Mouse (Mus musculus) layer of hippocampus, postnatal 25 days (tissue): ENCODE results near the gene Lman1l. TPM values are rescaled to one million over a fixed set of nuclear protein-coding genes. Genes with fewer than 3 reads are reported as not detected.

ENCODE experiments used
- DNase-seq, 2 experiments: peaks; one replicate each; pipeline ENCODE4 v3.0.0; 2022; ENCODE audit warnings: mixed read lengths in 2 of 2, low spot score in 1 of 2; ENCODE audit errors: extremely low spot score in 1 of 2
- total RNA-seq, 2 experiments: library from RNA; stranded (reverse); gene quantifications; 2 replicates each; pipeline ENCODE4 v1.2.3; 2021

The Lman1l gene
- total RNA-seq, 2 experiments from 2014 or later = not detected

DNA sequence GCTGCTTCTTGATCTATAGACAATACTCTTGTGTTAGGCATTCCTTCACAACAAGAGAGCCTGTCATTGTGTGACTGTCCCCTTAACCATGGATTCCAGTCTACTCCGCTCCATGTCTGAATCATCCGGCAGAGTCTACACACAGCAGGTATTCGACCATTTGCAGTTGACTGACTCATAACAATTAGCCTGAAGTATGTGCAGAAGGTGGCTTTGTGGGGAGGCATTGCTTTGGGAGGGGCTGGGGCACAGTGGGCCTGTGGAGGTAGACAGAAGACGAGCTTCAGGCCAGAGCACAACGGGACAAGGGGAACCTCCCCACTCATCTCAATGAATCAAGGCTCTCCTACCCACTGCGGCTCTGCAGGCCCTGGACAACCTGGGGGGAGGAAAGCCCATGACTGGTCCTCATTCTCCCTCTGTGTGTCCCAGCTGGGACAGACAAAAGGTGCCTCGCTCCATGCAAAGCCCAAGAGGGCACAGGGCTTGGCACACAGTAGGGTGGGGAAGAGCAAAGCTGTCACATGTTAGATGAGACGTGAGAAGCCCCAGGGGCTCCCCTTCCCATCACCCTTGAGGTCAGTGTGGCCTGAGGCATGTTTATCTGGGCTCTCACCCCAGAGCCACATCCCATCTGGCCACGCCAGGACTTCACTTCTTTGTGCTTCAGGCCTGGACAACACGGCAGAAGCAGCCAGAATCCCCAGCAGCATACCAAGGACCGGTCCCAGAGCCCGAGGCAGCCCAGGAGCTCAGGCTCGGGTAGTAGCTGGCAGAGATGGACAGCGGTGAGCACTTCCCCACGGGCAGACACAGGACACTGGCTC is 5.3 kb upstream of the Lman1l start:
- no peak for DNase-seq

DNA sequence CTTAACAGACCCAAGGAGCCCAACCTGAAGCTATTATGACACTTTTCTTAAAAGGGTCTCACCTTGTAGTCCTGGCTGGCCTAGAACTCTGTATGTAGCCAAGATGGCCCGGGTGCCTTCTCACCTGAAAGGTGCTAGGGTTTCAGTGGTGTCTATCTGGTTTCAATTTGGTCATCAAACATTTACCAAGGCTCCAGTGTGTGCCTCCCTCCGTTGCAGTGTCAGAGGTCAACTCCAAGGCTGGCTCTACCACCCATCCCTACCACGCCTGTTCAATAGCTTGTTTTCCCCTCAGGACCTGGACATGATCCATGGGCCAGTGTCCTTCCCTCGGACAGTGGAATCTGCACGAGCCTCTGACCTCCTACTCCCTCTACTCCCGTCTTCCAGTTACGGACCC is 3.7 kb upstream of the Lman1l start:
- no peak for DNase-seq

DNA sequence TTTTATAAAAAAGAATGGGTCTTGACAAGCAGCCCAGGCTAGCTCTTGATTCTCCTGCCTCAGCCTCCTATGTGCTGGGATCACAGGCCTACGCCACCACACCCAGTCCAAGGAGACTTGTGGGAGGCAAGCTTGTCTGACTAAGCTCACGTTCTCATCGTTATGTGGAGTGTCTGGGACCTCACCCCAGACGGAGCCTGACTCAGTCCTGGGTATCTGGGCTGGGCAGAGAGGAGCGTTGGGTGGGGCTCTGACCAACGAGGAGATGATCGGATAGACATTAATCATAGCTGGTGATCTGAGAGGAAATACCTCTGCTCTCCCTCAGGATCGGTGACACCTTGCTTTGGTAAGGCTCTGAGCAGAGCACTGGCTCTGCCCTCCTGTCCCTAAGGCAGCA is 1.7 kb downstream of the Lman1l start:
- no peak for DNase-seq

DNA sequence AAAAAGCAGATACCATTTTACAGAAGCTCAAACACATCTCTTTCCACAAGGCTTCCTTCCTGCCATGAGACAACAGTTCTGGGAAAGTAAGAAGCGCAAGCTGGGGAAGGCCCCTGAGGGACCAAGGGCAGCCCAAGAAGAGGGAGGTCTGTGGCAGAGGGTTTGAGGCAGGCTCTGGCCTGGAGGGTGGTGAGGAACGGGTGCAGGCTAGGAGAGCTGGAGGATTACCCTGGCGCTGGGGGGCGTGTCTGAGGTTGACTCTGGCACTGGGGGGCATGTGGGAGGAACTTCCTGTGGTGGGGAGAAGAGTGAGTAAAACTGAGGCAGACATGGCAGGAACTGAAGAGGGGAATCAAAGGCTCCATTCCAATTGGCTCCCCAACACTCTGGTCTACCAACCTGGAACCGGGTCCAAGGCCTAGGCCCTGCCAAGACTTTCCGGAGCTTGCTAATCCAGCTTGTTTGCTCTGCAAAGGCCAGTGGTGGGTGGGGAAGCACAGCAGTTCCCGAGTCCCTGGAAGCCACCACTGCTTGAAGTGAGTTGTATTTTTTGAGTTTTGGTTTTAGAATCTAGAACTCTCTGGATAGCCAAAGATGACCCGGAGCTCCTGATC is 2.9 kb downstream of the Lman1l start:
- no peak for DNase-seq

DNA sequence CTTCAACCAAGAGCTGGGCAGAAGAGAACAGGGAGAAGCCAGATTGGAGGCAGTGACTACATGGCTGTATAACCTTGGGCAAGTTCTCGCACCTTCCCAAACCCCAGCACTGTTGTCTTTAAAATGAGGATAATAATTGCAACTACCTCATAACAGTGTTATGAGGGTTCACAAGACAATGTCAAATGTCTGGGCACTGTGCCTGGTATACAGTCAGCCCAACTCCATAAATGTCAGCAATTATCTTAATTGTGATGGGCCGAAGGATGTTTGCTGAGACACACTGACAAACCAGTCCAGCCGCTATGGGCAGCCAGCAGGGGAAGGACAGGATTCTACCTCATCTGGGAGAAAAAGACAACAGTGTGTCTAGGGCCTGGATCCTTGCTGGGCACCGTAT is 5.8 kb downstream of the Lman1l start:
- no peak for DNase-seq

DNA sequence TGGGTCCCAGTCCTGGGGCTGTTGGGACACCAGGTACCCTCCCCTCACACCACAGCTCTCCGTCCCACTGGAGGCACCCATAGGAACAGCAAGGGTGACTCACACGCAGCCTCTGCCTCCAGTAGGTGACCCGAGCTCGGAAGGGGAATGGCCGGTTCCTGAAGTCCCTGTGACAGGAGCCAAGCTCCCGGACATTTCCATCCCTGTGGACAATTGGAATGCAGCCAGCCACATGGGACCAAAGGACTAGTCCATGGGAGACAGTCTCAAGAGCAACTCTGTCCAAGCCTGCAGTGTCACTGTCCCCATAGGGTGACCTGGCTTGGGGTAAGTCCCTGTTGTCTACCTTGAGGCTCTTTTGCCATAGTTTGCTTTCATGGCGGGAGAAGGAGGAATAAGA is 6.6 kb downstream of the Lman1l start:
- DNase-seq = no peak

DNA sequence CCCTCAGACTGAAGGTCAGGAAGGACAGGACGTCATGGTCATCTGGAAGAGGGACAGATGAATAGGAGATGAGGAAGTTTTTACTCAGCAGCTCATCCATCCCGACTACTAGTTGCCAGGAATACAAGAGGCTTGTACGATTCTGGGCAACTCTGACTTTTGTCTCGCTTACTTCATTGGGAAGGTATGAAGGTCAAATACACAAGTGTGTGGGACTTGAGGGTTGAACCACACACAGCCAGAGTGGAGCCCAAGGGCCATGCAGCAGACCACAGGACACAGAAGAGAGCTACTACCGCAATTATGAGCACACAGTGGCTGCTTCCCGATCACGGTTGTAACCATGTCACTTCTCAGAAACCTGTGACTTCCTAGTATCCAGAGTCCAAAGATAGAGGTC is 8.0 kb downstream of the Lman1l start:
- no peak for DNase-seq

DNA sequence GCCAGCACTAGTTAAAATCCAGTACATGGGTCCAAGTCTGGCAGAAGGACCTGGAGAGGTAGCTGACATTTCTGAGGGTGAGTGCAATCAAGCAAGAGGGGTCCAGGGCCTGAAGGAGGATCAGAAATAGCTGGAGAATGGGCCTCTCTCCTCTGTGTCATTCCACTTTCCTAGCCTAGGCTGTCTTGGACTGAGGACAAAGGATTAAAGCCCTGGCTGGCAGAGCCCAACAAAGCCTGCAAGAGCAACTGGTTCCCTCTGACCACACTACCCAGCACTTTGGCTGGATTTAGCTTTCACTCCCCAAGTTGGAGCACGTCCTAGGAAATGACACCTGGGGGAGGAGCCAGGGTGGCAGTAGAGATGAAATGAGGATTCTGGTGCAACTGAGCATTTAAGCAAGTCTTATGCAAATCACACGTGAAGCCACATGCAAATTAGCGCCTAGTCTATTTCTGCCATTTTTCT is 10.2 kb downstream of the Lman1l start:
- DNase-seq = no peak

DNA sequence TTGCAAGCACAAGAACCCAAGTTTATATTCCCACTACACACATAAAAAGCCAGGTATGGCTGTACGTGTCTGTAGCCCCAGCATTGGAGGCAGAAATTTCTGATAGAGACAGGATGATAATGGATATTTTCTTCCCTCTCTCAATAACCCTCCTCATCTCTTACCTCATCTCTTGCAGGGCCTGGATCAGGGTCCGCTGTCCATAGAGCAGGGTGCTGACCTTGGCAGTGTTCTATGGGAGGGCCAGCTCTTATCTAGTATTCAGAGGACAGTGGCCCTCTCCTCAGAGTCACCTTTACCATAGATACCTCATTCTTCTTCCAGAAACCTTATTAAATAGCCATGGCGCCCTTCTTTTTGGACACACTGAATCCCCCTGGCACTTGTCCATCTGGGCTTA is 10.8 kb downstream of the Lman1l start:
- no peak for DNase-seq

DNA sequence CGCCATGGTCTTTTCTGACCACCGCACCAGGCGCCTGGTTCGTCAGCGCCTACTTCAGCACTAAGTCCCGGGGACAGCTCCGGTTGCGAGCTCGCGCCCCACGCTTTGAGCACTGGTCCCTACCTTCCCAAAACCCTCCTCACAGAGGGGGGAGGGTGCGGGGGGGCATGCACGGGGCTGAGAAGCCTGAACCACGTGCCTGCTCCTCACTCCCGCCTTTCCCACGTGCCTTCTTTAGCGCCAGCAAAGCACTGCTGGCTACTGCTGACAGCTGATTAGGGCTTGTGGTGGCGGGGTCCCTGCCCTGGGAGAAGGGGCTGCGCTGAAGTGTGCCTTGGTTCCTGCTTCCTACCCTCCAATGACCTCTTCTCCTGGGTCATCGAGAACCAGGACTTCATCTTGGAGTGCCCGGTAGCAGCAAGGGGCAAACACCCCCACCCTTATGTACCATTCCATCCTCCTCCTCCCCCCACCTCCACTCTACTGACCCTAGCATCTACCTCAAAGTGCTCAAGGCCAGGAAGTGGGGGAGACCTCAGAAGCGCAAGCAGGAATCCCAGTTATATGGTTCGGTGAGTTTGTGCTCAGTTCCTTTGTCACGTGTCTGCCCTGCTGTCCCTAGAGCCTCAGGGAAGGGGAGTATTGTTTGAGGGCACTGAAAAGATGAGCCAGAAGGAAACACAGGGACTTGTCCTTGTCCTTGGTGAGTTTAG is 14.3 kb downstream of the Lman1l start, which contains the start of gene Cplx3:
Cplx3 (minus strand) TSS at position 143 of the 713 bp plus-strand sequence.
- DNase-seq = no peak

DNA sequence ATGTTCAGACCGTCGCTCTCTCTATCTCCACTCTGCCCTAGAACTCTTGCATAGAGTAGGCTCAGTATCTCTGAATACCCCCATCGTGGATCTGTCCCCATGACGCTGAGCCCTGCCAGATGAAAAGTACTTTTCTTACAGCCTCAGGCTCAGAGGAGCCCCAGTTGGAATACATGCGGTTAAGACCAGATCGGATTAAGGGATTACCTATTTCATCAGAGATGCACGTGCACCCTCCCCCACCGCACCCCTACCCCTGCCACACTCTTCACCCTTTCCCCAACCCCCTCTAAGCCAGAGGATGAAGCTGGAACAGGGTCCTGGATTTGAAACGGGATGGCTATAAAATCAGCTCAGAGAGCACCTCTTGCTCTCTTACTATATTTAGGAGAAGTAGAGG is 15.1 kb downstream of the Lman1l start:
- DNase-seq = no peak

DNA sequence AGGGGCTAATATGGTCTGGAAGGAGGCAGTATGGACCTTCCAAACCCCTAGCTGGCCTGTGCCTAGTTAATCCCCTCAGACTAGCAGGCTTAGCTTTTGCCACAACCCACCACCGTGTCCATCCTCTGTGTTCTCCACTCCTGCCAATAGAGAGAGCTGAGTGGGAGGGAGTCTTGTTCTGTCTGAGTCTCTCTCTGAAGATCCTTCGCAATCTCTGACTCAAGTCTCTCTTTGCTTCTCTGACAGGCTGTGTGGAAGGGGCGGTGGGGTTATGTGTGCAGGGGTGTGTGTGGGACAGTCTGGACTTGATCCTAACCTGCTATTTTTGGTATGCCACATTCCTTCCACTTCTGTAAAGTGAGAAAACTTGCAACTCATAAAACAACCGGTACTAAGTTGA is 15.7 kb downstream of the Lman1l start:
- no peak for DNase-seq

DNA sequence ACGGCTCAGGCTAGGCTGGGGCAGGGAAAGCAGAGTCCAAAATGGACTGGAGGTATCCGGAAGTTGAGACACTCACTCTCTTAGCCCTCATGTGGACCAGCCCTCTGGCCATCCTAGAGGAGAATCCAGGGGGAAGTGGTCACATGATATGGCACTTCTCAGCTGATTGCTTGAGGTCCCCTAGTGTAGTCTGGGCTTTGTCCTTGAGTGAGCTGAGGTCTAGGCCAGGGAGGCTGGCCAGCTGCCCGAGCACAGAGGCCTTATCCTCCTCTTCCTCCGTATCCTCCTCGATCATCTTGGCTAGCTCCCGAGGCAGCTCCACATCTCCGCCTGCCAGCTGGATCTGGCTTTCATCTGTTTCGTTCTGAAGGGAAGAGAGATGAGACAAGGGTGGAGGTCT is 18.5 kb downstream of the Lman1l start:
- no peak for DNase-seq

DNA sequence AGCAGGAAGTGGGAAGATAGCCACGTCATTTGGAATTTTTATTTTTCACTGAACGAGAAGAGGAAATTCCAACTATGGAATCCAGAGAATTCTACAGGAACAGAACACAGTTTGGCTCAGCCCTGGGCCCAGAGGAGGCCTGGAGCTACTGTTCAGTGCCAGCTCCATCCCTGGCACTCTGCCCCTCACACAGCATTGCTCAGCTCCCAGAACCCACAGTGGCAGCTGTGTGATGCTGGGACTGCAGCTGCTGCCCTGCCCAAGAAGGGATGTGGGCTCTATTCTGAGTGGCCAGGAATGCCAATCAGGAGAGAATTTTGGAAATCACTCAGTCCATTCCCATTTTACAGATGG is 19.2 kb downstream of the Lman1l start:
- DNase-seq = peak in 1 of 2 experiments; percentile 55

DNA sequence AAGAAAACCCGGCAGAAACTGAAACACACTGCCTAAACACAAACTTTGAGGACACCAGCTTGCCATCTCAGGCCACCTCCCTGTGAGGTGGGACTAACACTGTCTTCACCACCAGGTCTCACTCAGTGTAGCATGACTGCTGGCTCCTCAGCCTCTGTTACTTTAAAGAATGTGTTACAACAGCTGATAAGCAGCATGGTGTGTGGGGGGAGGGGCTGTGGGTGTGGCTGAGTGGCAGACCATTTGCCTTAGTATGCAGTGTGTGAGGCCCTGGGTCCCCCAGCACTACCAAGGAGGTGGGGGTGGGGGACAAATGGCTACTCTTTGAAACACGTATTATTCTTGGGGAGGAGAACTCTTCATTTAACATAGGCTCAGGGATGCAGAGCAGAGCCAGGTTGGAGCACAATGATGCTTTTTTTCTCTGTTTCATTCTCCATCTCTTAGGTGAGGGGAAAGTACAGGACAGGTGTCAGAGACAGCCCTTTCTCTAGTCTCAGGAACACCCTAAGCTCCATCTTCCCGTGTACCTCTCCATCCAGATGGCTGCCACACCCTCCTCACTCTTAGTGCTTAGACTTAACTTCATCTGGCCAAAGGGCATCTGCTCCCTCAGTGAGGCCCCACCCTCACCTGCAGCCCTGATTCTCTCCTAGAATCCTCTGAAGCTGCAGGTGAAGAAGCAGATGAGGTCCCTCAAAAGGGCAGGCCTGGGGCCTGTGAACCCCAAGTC is 19.8 kb downstream of the Lman1l start:
- DNase-seq = no peak

DNA sequence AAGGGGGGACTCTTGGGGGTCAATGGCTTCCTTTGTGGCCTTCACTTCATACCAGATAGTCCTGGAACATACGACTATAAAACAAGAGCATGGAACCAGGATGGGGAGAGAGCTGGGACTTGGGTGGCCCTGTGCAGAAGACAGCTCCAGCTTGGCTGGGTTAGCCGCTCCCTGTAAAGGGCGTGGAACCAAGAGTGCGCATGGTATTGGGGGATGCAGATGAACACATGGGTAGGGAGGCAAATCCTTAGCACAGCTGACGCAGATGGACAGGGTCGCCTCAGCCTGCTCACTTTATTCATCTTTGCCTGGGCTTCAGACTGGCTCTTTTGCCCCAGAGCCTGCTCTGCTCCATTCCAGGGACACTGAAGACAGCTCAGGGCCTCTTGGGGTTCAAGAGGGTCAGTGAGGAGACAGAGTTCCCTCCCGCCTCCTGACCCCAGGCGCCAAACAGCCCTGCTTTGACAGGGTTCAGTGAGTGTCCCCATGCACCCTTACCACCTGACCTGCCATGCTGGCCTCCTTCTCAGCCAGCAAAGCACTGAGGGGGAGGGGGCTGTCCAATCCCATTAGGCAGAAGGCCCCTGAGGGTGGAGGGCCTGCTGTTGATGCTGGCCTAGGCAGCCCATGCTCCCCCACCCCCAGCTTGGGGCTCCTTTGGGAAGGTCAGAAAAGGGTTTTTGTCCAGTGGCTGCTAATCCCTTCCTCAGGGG is 21.6 kb downstream of the Lman1l start:
- no peak for DNase-seq

DNA sequence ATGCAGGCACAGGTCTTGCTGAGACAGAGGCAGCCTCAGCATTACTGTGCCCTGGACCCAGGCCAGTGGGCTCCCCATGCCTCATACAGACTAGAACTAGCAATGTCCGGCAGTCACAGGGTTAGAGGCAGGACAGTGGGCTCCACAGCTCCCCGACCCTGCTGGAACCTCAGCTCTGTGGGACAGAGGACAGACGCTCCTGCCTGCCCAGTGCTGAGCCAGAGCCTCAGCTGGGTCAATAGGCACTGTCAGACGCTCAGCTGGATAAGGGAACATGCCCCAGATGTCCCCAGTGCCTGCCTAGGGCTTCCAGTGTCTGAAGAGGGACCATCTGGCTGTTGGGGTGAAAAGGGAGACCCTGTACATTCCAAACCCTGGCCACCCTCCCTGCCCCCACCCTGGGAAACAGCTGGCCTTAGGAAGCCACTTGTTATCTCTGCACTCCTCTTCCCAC is 22.6 kb downstream of the Lman1l start:
- DNase-seq = no peak

DNA sequence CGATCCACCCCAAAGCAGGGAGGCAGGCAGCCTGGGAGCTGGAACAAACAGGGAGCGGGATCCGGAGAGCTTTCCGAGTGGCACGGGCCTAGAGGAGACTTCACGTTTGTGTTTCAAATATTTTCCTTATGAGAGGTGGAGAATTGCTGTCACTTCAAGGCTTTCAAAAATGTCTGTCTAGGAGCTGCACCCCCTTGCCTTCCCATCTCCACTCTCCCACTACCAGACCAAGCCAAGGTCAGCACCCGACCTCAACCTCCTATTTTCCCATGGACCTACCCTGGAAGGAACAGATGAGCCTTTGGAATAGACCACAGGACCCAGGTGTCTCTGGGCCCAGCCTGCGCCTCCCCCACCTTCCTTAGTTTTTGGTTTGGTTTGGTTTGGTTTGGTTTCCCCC is 23.3 kb downstream of the Lman1l start:
- DNase-seq = no peak

DNA sequence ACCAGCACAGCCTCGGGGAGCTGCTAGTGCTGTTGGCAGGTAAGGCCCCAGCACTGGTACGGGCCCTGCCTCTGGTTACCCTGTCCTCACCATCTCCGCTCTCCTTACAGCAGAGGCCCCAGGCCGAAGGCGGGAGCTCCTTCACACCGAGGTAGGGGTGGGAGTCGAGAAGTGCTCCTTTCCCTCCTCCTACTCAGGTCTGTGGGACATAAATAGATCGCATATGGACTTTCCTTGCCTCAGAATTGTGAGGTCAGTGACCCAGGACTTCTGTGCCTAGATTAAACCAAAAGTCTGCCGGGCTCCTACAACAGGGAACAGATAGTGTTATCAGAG is 26.4 kb downstream of the Lman1l start:
- no peak for DNase-seq

DNA sequence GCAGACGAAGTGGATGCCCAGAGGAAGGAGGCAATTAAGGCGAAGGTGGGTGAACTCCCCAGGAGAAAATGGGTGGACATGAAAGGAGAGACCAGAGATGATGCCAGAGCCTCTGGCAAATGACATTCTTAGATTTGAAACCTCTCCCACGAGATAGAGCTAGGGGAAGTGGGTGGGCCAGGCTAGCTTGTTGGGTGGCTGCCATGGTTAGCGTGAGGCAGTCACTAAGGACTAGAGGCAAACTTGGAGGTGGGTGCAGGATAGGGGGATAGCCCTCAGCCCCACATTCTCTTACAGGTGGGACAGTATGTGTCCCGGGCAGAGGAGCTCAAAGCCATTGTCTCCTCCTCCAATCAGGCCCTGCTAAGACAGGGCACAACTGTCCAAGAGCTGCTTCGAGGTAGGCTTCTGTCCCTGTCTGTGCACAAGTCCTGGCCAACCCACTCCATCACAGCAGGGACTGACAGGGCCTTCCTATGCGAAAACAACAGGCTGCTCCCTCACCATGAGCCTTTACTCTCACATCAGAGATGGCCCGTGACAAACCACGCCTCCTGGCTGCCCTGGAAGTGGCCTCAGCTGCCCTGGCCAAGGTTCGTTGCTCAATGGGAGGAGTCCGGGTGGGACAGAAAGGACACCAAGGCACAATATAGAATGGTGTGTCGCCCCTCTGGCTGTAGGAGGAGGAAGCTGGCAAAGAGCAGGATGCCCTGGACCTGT is 27.0 kb downstream of the Lman1l start:
- DNase-seq = no peak
